Mouse (Mus musculus) neural tube, embryonic 12.5 days (tissue): ENCODE results near the gene Insl6. TPM values are rescaled to one million over a fixed set of nuclear protein-coding genes. Genes with fewer than 3 reads are reported as not detected.

Experiments
- ATAC-seq: fragments of 200-750 bp; cut with Nextera tagmentation; 2 replicates; pipeline ENCODE4 v1.8.0; 2017; ENCODE audit warnings: low read depth, mild to moderate bottlenecking, moderate TSS enrichment, moderate library complexity; ENCODE audit not compliant: low FRiP score
- H3K27ac ChIP-seq: fragments of 300-500 bp; sonication (generic); 2 replicates; pipeline ENCODE4 v1.5.1; 2016
- H3K27me3 ChIP-seq: fragments of 300-500 bp; sonication (generic); replicated peaks from 2 replicates; pipeline ENCODE4 v1.6.1; 2016; ENCODE audit warnings: mild to moderate bottlenecking
- H3K36me3 ChIP-seq: fragments of 300-500 bp; sonication (generic); 2 replicates; pipeline ENCODE4 v1.6.1; 2016; ENCODE audit warnings: mild to moderate bottlenecking
- H3K4me1 ChIP-seq: fragments of 300-500 bp; sonication (generic); 2 replicates; pipeline ENCODE4 v1.6.1; 2016
- H3K4me2 ChIP-seq: fragments of 300-500 bp; sonication (generic); replicated peaks from 2 replicates; pipeline ENCODE4 v1.6.1; 2016; ENCODE audit warnings: mild to moderate bottlenecking
- H3K4me3 ChIP-seq: fragments of 300-500 bp; sonication (generic); 2 replicates; pipeline ENCODE4 v1.5.1; 2016
- H3K9ac ChIP-seq: fragments of 300-500 bp; sonication (generic); 2 replicates; pipeline ENCODE4 v1.6.1; 2016; ENCODE audit warnings: mild to moderate bottlenecking
- H3K9me3 ChIP-seq: fragments of 300-500 bp; sonication (generic); 2 replicates; pipeline ENCODE4 v1.6.1; 2016; ENCODE audit warnings: mild to moderate bottlenecking
- WGBS: fragments of 180-500 bp; shearing (Covaris S2); methylation state at CpG from one replicate; pipeline ENCODE4 v1.1.7; 2016; 5-methylcytosine and 5-hydroxymethylcytosine counted together
- polyA plus RNA-seq: library from polyadenylated mRNA; unstranded; fragments of >200 nt; fragmentation: Nextera tagmentation; extraction: Ambion mirVana; gene quantifications from 2 replicates; pipeline ENCODE4 v1.2.1, GENCODE M21; 2016

Insl6 gene
- polyA plus RNA-seq, 1 experiment from 2014 or later = 4.5 TPM

DNA sequence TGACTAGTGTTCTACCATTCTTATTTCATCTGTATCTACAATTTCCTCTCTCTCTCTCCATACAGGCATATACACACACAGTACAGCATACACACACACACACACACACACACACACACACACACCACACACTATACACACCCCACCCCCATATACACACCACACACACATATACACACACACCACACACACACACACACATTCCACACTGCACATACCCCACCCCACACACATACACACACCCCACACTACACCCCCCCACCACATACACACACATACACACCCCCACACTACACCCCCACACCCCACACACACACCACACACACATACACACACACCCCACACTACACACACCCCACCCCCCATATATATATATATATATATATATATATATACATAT lies 19.7 kb upstream of the Insl6 start:
- Histone ChIP-seq H3K27me3 (no peaks in the 10 kb centered on the region), H3K36me3 (peaks cover 5% of the 10 kb centered on the region; the same call in 1 of the 2 replicates), H3K4me1 (no peaks in the 10 kb centered on the region), H3K9me3 (no peaks in the 10 kb centered on the region), H3K27ac (no peak overlapping the region), H3K4me3 (no peak overlapping the region), H3K9ac (no peak overlapping the region), H3K4me2 (no peak overlapping the region)
- no peak for ATAC-seq

DNA sequence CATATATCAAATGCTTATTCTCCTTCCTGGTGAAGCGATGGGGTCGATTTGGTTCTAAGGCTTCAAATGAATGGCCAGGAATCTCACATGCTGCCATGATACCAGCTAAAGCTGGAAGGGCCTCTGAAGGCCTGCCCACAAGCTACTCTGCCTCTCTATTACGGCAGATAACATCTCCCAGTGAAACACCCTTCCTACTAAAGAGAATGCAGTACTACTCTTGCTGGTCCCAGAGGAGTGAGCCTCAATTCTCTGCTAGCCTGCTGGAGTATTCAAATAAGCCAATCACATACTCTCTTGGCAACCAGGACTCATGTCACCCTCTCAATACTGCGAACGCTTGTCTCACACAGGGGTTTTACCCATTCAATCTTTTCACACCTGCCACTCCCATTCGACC lies 17.1 kb upstream of the Insl6 start:
- no peaks in the 10 kb centered on the region for H3K27me3 ChIP-seq
- no peaks in the 10 kb centered on the region for H3K36me3 ChIP-seq
- H3K9me3 ChIP-seq = no peaks in the 10 kb centered on the region
- H3K4me3 ChIP-seq = no peak overlapping the region
- ATAC-seq = no peak
- 88% methylated on average over 6 of the region's 6 CpGs for WGBS
- H3K27ac ChIP-seq = no peak overlapping the region
- H3K4me1 ChIP-seq = no peaks in the 10 kb centered on the region
- no peak overlapping the region for H3K9ac ChIP-seq
- H3K4me2 ChIP-seq = no peak overlapping the region

DNA sequence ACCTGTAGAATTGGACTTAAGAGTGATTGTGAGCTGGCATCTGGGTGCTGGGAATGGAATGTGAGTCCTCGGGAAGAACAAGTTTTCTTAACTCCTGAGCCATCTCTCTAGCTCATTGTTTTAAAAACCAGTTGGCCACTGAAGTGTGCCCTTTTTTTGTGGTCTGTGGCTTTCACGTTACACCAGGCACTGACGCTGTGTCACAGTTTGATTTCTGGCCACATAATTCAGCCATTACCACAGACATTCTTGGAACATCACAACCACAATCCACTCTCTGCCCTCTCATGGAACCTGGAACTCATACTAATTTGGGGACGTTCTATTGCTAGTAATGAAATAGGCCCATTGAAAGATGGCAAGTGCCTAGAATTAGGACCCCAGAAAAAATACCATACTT lies 15.9 kb upstream of the Insl6 start:
- Histone ChIP-seq H3K36me3 (no peaks in the 10 kb centered on the region), H3K27me3 (no peaks in the 10 kb centered on the region), H3K4me2 (no peak overlapping the region), H3K4me1 (no peaks in the 10 kb centered on the region), H3K9ac (no peak overlapping the region), H3K9me3 (no peaks in the 10 kb centered on the region), H3K4me3 (no peak overlapping the region), H3K27ac (no peak overlapping the region)
- no peak for ATAC-seq
- 82% methylated on average over 4 of the region's 4 CpGs for WGBS

DNA sequence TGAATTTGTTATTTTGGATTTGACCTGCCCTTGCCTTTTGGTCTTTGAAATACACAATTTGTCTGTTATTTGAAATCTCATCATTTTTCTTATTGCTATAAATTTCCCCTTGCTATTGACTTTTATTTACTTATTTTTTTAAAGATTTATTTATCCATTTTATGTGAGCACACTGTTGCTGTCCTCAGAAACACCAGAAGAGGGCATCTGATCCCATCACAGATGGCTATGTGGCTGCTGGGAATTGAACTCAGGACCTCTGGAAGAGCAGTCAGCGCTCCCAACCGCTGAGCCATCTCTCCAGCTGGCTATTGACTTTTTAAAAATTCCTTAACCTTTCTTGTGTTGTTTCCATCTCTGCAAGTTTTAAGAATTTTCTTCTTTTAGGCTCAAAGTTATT lies 11.5 kb upstream of the Insl6 start:
- peaks cover 7% of the 10 kb centered on the region; the same call in 1 of the 2 replicates for H3K4me1 ChIP-seq
- WGBS = 85% methylated on average over 2 of the region's 2 CpGs
- H3K27ac ChIP-seq = no peak overlapping the region
- H3K9me3 ChIP-seq = no peaks in the 10 kb centered on the region
- H3K9ac ChIP-seq = no peak overlapping the region
- no peaks in the 10 kb centered on the region for H3K27me3 ChIP-seq
- no peak for ATAC-seq
- no peak overlapping the region for H3K4me3 ChIP-seq
- no peak overlapping the region for H3K4me2 ChIP-seq
- H3K36me3 ChIP-seq = no peaks in the 10 kb centered on the region

DNA sequence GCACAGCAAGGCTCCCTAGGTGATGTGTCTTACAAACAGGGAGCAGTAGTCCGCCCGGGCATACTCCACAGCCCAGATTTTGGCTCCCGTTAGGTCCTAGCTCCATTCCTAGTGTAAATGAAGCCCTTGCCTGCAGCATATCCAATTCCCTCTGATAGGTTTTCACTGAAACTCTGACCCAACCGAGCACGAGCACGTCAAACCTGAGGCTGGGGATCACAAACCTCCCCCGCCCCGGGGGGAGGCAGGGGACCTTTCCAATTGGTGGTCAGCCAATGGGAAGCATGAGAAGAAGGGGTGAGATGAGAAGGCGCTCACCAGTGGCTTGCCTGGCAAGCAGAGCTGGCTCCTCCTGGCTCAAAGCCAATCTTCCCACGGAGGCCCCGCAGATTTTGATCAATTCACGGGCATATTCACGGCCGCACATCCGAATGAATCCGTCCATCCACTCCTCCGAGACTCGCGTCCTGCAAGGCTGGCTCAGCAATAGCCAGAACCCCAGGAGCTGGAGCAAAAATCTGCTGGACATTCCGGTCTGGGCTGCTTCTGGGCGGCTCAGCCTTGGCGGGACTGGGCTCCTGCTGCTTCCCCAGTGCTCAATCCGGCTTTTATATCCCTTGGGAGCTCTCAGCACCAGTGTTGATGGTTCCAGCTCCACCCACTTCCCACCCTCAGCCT lies 9.1 kb upstream of the Insl6 start, which contains the start of gene Rln1:
Gene Rln1 (minus strand): TSS at position 603 of the 678 bp plus-strand sequence.
- 2% methylated on average over 23 of the region's 23 CpGs for WGBS
- Histone ChIP-seq H3K9ac (peak within 1 kb of the TSS; percentile 62), H3K4me3 (peak within 1 kb of the TSS; percentile 42), H3K36me3 (no peaks in the 10 kb centered on the region), H3K4me2 (peak within 1 kb of the TSS; percentile 82), H3K4me1 (peaks cover 7% of the 10 kb centered on the region; the same call in 1 of the 2 replicates), H3K27me3 (no peaks in the 10 kb centered on the region), H3K27ac (no peak within 1 kb of the TSS), H3K9me3 (no peaks in the 10 kb centered on the region)
- peak; percentile 84 for ATAC-seq

DNA sequence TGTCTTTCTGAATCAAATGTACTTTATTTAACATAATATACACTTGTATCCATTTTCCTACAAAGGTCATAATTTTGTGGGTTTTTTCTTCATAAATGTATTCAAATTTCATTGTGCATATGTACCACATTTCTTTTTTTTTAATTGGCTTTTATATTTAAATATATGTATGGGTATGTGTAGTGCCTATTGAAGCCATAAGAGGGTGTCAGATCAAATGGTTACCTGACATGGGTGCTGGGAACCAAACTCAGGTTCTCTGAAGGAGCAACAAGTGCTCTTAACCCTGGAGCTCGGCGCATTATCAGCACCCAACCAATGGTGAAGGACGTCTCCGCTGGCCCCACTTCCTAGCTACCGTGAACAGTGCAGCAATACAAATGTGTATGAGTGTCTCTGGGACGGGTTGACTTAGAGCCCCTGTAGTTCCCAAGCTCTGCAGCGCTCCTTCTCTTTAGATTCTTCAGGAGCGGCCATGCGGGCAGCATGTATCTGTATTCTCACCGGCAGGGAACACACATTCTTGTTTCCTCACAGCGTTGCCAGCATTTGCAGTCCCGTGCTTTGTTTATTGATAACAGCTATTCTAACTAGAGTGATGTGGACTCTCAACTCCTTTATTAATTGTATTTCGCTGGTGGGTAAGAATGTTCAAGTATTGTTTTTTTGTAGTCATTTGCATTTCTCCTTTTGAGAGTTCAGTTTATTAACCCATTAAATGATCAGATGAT lies 1.8 kb upstream of the Insl6 start:
- Histone ChIP-seq H3K9me3 (no peaks in the 10 kb centered on the region), H3K27ac (no peak overlapping the region), H3K4me2 (no peak overlapping the region), H3K36me3 (no peaks in the 10 kb centered on the region), H3K9ac (no peak overlapping the region), H3K4me1 (peaks cover 5% of the 10 kb centered on the region), H3K4me3 (no peak overlapping the region), H3K27me3 (no peaks in the 10 kb centered on the region)
- ATAC-seq = no peak
- 88% methylated on average over 13 of the region's 13 CpGs for WGBS

DNA sequence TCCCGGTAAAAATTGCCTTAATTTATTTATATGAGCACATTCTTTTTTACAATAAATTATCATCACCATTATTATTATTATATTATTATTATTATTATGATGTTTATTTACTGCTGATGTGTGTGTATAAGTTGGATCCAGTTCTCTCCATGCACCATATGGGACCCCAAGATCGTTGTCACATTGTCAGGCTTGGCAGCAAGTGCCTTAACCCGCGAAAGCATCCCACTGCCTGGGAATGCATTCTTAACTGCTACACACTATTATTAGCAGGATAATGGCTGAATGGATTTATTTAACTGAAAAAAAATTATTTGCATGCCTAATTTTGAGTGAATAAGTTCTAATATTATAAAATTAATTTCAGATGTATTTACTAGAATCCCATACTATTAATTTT lies 1.2 kb upstream of the Insl6 start:
- 92% methylated on average over 4 of the region's 4 CpGs for WGBS
- ATAC-seq = no peak
- Histone ChIP-seq H3K4me3 (no peak overlapping the region), H3K4me2 (no peak overlapping the region), H3K9ac (no peak overlapping the region), H3K27me3 (no peaks in the 10 kb centered on the region), H3K27ac (no peak overlapping the region), H3K9me3 (no peaks in the 10 kb centered on the region), H3K4me1 (peaks cover 5% of the 10 kb centered on the region), H3K36me3 (no peaks in the 10 kb centered on the region)

DNA sequence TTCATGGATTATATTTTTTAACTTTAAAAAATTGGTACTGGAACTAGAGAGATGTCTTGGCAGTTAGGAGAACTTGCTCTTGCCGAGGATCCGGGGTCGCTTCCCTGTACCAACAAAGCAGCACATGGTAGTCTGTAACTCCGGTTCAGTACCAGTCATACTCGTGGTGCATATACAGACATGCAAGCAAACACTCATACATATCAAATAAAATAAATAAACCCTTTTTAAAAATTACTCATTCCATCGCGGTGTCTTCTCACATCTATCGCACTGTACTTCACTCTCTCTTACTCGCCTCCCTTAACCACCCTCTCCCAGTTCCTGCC lies 660 bp upstream of the Insl6 start:
- Histone ChIP-seq H3K9me3 (no peaks in the 10 kb centered on the region), H3K36me3 (no peaks in the 10 kb centered on the region), H3K4me1 (peaks cover 5% of the 10 kb centered on the region), H3K4me3 (no peak overlapping the region), H3K4me2 (peak overlapping the region; percentile 61), H3K9ac (no peak overlapping the region), H3K27ac (no peak overlapping the region), H3K27me3 (no peaks in the 10 kb centered on the region)
- ATAC-seq = no peak
- 76% methylated on average over 9 of the region's 9 CpGs for WGBS

DNA sequence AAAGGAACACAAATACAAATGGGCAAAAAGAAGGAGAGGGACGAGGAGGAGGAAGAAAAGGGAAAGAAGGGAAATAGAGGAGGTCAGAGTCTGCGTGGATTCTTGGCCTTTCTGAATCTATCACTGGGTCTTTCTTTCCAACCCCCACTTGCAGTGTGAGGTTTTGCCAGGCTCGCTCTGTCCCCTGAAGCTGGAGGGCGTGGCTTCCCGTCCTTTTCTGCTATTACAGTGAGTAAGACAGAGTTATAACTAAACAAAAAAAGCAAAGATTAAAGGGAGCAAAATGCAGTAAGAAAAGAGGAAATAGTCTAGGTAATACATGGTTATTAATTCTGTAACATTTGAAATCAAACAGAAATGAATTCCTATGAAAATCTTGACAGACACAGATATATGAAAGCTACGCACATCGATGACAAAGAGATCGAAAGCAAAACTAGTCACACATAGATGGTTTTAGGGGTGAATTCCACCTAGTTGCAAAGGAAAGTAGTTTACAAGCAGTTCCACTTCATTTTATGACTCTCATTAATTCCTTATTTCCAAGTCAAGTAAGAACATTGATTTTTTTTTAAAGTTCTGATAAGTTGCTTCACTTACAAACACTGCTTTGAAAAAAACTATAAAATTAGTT lies 1.6 kb downstream of the Insl6 start:
- H3K36me3 ChIP-seq = no peaks in the 10 kb centered on the region
- H3K9ac ChIP-seq = no peak overlapping the region
- no peaks in the 10 kb centered on the region for H3K9me3 ChIP-seq
- ATAC-seq = no peak
- no peak overlapping the region for H3K4me3 ChIP-seq
- no peak overlapping the region for H3K27ac ChIP-seq
- peaks cover 5% of the 10 kb centered on the region for H3K4me1 ChIP-seq
- no peak overlapping the region for H3K4me2 ChIP-seq
- 78% methylated on average over 8 of the region's 8 CpGs for WGBS
- no peaks in the 10 kb centered on the region for H3K27me3 ChIP-seq

DNA sequence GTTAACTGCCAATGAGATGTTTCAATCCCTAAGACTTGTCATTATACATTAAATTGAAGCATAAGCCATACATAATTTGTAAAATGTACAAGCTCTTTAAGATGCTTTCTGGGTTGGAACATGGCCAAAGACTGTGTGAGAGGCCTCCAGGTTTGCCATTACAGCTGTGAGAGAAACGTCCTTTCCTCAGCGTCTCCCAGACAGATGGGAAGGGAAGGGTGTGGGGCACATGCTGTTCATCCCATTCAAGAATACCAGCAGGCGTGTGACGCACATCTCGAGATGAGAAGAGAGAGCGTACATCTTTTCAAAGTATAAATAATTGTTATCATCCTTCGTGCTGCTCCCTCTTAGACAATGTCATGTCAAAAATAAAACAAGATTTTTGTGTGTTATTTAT lies 12.5 kb downstream of the Insl6 start:
- Histone ChIP-seq H3K4me2 (no peak overlapping the region), H3K9ac (no peak overlapping the region), H3K4me3 (no peak overlapping the region), H3K27me3 (no peaks in the 10 kb centered on the region), H3K36me3 (peaks cover 26% of the 10 kb centered on the region), H3K9me3 (peaks cover 12% of the 10 kb centered on the region), H3K4me1 (no peaks in the 10 kb centered on the region), H3K27ac (no peak overlapping the region)
- no peak for ATAC-seq
- WGBS = 64% methylated on average over 7 of the region's 7 CpGs

DNA sequence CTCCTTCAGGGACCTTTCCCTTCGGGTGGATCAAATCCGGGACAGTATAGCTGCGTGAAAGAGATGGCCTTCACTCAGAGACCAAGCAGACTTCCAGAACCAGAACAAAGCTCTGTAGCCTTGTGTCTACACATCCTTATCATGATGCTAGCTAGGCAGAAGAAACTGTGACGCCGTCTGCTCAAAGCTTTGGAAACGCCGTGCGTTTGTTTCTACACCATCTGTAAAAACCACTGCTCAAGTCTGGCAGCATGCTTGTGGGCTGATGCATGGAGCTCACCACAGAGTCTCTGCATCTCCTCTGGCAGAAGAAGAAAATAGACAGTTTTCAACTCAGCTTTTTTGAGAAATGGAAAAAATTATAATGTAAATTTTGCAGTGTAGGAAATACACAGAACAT lies 13.4 kb downstream of the Insl6 start:
- Histone ChIP-seq H3K27ac (no peak overlapping the region), H3K36me3 (peaks cover 26% of the 10 kb centered on the region), H3K4me1 (no peaks in the 10 kb centered on the region), H3K27me3 (no peaks in the 10 kb centered on the region), H3K4me2 (no peak overlapping the region), H3K4me3 (no peak overlapping the region), H3K9ac (no peak overlapping the region), H3K9me3 (peaks cover 12% of the 10 kb centered on the region)
- no peak for ATAC-seq
- 90% methylated on average over 8 of the region's 8 CpGs for WGBS

DNA sequence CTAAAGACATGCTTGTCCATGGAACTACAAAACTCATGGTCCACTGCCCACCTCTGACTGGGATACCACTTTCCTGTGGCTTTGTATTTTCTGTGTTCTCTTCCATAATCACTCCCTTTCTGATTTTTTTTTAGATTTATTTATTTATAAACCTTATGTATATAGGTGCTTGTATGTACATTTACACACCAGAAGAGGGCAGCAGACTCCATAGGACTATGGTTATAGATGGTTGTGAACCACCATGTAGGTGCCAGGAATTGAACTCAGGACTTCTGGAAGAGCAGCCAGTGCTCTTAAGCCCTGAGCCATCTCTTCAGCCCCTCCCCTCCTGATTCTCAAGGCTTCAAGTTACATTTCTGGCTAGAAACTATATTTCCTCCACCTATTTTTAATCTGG lies 16.3 kb downstream of the Insl6 start:
- peaks cover 22% of the 10 kb centered on the region for H3K36me3 ChIP-seq
- no peaks in the 10 kb centered on the region for H3K9me3 ChIP-seq
- H3K27me3 ChIP-seq = no peaks in the 10 kb centered on the region
- H3K4me2 ChIP-seq = no peak overlapping the region
- no peak for ATAC-seq
- H3K4me1 ChIP-seq = no peaks in the 10 kb centered on the region
- H3K27ac ChIP-seq = no peak overlapping the region
- no peak overlapping the region for H3K4me3 ChIP-seq
- H3K9ac ChIP-seq = no peak overlapping the region
